Mouse (Mus musculus): ENCODE measurements around the gene Cd63.

DNA sequence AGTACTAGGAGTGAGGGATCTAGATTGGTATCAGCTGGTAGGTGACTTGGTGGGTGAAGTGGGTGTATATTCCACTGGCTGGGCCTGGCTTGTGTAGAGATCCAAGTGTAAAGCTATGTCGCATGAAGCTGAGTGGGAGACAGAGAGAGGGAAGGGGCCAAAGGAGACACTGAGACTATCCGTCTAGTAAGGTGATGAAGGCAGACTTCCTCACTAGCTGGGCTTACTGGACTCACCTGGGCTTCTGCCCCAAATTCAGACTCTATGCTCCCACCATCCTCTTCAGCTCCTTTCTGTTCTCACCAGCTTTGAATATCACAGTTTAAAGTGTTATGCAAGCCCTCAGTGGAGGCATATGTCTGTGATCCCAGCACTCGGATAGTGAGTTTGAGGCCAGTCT lies 15.9 kb downstream of the Cd63 start:
- TF ChIP-seq CTCF (IDR thresholded peaks at IDR 0.05; ENCODE audit: extremely low read depth, insufficient read depth, insufficient read length, insufficient replicate concordance) = no peak
- TF ChIP-seq POLR2A (IDR thresholded peaks at IDR 0.05; ENCODE audit: low read depth, low read length) = no peak
